Mouse (Mus musculus) midbrain, embryonic 13.5 days (tissue): ENCODE measurements at regions not wholly inside any gene's neighbourhood (a gene's known extent, or its start where the extent isn't known, plus 50 kb on each side); places are given as distances from the start of the nearest gene placed in this dataset.
A peak's percentile ranks its signal among the peaks of the same experiment; 100 is the strongest.

Experiments
- ATAC-seq: fragments of 200-750 bp; cut with Nextera tagmentation; 2 replicates; pipeline ENCODE4 v1.8.0; 2017; ENCODE audit warnings: mild to moderate bottlenecking, moderate TSS enrichment, moderate library complexity
- H3K27ac ChIP-seq: fragments of 300-500 bp; sonication (generic); 2 replicates; pipeline ENCODE4 v1.5.1; 2015; ENCODE audit warnings: inconsistent platforms, mild to moderate bottlenecking, moderate library complexity
- H3K27me3 ChIP-seq: fragments of 300-500 bp; sonication (generic); 2 replicates; pipeline ENCODE4 v1.6.1; 2015; ENCODE audit warnings: mild to moderate bottlenecking, inconsistent platforms
- H3K36me3 ChIP-seq: fragments of 300-500 bp; sonication (generic); 2 replicates; pipeline ENCODE4 v1.6.1; 2015; ENCODE audit warnings: mild to moderate bottlenecking, inconsistent platforms
- H3K4me1 ChIP-seq: fragments of 300-500 bp; sonication (generic); replicated peaks from 2 replicates; pipeline ENCODE4 v1.6.1; 2015; ENCODE audit warnings: inconsistent platforms
- H3K4me2 ChIP-seq: fragments of 300-500 bp; sonication (generic); replicated peaks from 2 replicates; pipeline ENCODE4 v1.6.1; 2015; ENCODE audit warnings: moderate library complexity, mild to moderate bottlenecking, inconsistent platforms
- H3K4me3 ChIP-seq: fragments of 300-500 bp; sonication (generic); replicated peaks from 2 replicates; pipeline ENCODE4 v1.5.1; 2015; ENCODE audit warnings: mild to moderate bottlenecking, inconsistent platforms
- H3K9ac ChIP-seq: fragments of 300-500 bp; sonication (generic); replicated peaks from 2 replicates; pipeline ENCODE4 v1.6.1; 2015; ENCODE audit warnings: mild to moderate bottlenecking, inconsistent platforms
- H3K9me3 ChIP-seq: fragments of 300-500 bp; sonication (generic); 2 replicates; pipeline ENCODE4 v1.6.1; 2016; ENCODE audit warnings: mild to moderate bottlenecking, inconsistent platforms
- WGBS: fragments of 180-500 bp; shearing (Covaris S2); methylation state at CpG from one replicate; pipeline ENCODE4 v1.1.7; 2015; 5-methylcytosine and 5-hydroxymethylcytosine counted together

DNA sequence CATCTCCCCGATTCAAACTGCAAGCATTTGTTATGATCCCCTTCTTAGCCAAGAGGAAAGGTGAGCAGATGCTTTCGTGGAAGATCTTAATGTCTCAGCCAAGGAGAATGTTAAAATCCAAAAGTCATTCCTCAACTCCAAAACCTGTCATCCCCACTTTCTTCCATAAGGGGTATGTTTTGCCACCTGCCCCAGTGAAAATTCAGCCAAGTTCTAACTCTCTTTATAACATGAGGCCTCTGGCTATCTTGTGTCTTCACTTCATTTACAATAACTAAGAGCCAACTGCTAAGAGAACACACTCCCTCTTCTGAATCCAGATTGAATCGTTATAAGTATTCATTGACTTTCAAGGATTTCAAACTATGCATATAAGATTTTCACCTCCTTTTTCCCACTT is 246.7 kb upstream of the Adam34 start:
- no peaks in the 10 kb centered on the region for H3K27me3 ChIP-seq
- no peak overlapping the region for H3K4me3 ChIP-seq
- no peak overlapping the region for H3K27ac ChIP-seq
- no peak for ATAC-seq
- H3K36me3 ChIP-seq = no peaks in the 10 kb centered on the region
- WGBS = 88% methylated on average over 3 of the region's 3 CpGs
- no peak overlapping the region for H3K9ac ChIP-seq
- H3K4me1 ChIP-seq = no peaks in the 10 kb centered on the region
- no peak overlapping the region for H3K4me2 ChIP-seq
- H3K9me3 ChIP-seq = no peaks in the 10 kb centered on the region

DNA sequence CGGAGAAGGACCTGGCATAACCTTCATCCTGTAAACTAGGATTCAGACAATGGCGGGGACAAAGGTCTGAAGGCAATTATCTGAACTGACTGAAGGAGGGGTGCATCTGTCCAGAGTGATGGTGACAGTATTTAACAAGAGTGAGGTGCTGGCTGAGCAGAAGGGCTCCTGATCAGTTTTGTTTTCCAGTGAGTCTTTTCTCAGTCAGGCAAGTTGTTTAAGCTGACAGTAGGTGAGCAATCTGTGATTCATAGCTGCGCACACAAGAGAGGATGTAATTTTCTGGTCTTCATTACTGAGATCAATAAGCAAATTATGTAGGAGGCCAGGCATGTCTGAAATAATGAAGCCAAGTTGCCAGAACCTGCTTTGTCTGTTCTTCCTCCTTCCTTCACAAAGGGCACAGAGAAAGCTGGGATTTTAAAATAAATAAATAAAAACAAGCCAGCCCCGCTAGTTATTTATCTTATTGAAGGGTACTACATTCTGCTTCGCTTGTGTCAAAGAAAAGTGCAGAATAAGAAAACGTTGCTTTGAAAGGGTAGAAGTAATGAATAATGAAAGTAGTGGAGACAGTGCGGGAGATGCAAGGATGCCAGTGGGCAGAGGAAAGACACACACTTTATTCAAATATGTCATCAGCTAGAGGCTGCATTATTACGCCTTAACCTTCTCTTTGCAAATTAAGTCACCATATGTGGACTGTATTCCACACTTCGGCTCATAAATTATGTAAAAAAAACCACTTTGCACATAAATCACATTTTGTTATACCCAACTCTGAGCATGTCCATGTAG is 239.6 kb upstream of the Adam34 start:
- WGBS = 53% methylated on average over 9 of the region's 9 CpGs
- Histone ChIP-seq H3K4me2 (peak overlapping the region; percentile 20), H3K27ac (peak overlapping the region; percentile 22), H3K27me3 (no peaks in the 10 kb centered on the region), H3K4me1 (peaks cover 10% of the 10 kb centered on the region; the same call in 1 of the 2 replicates), H3K9me3 (no peaks in the 10 kb centered on the region), H3K4me3 (no peak overlapping the region), H3K36me3 (no peaks in the 10 kb centered on the region), H3K9ac (no peak overlapping the region)
- peak; percentile 58 for ATAC-seq

DNA sequence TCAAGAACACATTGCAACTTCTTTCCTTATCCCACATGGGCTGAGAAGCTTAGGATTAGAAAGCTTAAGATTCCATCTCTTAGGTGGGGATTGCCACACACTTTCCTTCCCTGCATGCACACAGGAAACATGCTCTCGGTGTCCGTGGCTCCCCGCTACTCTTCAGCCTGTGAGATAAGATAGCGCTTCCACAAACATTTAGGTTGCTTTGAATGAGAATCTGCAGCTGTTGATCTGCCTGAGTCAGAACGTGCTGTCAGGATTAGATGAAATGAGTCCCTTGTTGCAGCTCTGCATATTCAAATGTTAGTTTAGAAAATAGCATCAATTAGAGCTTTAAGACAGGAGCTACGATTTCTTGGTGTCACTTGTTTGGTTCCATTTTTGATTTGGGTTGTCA is 239.0 kb upstream of the Adam34 start:
- H3K4me2 ChIP-seq = peak overlapping the region; percentile 20
- ATAC-seq = no peak
- no peaks in the 10 kb centered on the region for H3K9me3 ChIP-seq
- H3K27ac ChIP-seq = peak overlapping the region; percentile 22; the same call in 1 of the 2 replicates
- H3K27me3 ChIP-seq = no peaks in the 10 kb centered on the region
- H3K4me3 ChIP-seq = no peak overlapping the region
- H3K4me1 ChIP-seq = peaks cover 10% of the 10 kb centered on the region; the same call in 1 of the 2 replicates
- H3K9ac ChIP-seq = no peak overlapping the region
- no peaks in the 10 kb centered on the region for H3K36me3 ChIP-seq
- WGBS = 39% methylated on average over 6 of the region's 6 CpGs

- no peaks in the 10 kb centered on the region for H3K4me1 ChIP-seq
- no peaks in the 10 kb centered on the region for H3K27me3 ChIP-seq
- H3K9me3 ChIP-seq = no peaks in the 10 kb centered on the region
- no peak overlapping the region for H3K9ac ChIP-seq
- no peak overlapping the region for H3K4me2 ChIP-seq
- no peaks in the 10 kb centered on the region for H3K36me3 ChIP-seq
- H3K27ac ChIP-seq = no peak overlapping the region
- no peak overlapping the region for H3K4me3 ChIP-seq
- no peak for ATAC-seq
Measured at GRCm38 (mm10) chr8:43931727-43932126, 221.9 kb upstream of the Adam34 start.

DNA sequence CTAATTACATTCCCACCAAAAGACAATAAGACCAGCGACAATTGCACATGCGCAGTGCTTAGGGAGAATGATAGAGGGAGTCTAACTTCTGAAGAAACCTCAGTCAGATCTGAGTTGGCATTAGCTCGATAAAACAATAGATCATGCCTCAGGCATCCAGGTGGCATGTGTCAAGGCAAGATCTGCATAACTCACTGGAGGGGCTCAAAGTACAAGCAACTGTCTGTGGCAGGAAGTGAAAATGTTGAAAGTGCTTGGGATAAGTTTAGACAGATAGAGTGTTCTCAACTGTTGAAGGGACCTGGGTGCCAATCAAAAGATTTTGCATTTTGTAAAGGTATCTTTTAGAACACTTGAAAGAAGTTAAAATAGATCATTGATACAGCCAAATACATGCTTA is 213.1 kb upstream of the Adam34 start:
- H3K27ac ChIP-seq = no peak overlapping the region
- ATAC-seq = no peak
- no peak overlapping the region for H3K9ac ChIP-seq
- H3K36me3 ChIP-seq = no peaks in the 10 kb centered on the region
- no peak overlapping the region for H3K4me3 ChIP-seq
- H3K27me3 ChIP-seq = no peaks in the 10 kb centered on the region
- H3K4me1 ChIP-seq = no peaks in the 10 kb centered on the region
- H3K9me3 ChIP-seq = no peaks in the 10 kb centered on the region
- no peak overlapping the region for H3K4me2 ChIP-seq
- WGBS = 90% methylated on average over 3 of the region's 3 CpGs

DNA sequence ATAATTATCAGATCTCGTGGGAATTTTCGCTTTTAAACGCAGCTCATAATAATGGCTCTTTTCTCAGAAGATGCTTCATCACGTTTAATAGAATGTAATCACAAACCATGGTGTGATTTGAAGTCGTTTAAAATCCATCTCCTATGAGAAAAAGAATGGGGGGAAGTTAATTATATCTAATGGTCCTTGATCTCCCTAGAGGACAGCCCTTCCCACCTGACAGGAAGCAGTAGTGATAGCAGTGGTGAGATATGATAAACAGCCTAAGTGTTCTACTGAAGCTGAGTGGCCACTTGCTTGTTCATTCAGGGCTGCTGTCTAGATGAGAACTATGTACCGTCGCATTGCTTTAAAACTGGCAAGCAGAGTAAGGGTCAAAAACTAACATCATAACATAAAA is 211.4 kb upstream of the Adam34 start:
- Histone ChIP-seq H3K4me2 (no peak overlapping the region), H3K36me3 (no peaks in the 10 kb centered on the region), H3K4me3 (no peak overlapping the region), H3K27ac (no peak overlapping the region), H3K27me3 (no peaks in the 10 kb centered on the region), H3K9ac (no peak overlapping the region), H3K4me1 (no peaks in the 10 kb centered on the region), H3K9me3 (no peaks in the 10 kb centered on the region)
- ATAC-seq = no peak
- 73% methylated on average over 7 of the region's 7 CpGs for WGBS

- Histone ChIP-seq H3K36me3 (no peaks in the 10 kb centered on the region), H3K4me2 (no peak overlapping the region), H3K4me3 (no peak overlapping the region), H3K9me3 (no peaks in the 10 kb centered on the region), H3K27me3 (no peaks in the 10 kb centered on the region), H3K9ac (no peak overlapping the region), H3K4me1 (no peaks in the 10 kb centered on the region), H3K27ac (no peak overlapping the region)
- no peak for ATAC-seq
- WGBS = 78% methylated on average over 3 of the region's 3 CpGs
Measured at GRCm38 (mm10) chr8:43906119-43906518, 196.3 kb upstream of the Adam34 start.

DNA sequence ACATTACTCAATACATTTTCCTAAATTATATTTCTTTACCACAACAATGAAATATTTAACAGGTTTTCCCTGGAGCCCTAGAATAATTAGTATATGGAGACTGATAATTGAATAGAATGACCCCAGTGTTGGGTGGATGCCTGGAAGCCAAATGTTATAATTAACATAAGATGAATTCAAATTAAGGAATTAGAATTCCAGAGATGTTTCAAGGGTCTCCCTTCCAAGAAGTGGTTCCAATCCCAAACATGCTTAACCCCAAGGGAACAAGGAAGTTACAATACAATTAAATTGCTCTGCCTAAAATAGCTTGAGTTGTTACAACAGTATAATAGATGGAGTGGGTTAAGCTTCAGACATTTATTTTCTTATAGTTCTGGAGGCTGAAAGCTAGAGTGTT is 185.3 kb upstream of the Adam34 start:
- Histone ChIP-seq H3K9me3 (no peaks in the 10 kb centered on the region), H3K4me3 (no peak overlapping the region), H3K4me2 (no peak overlapping the region), H3K9ac (no peak overlapping the region), H3K4me1 (no peaks in the 10 kb centered on the region), H3K27ac (no peak overlapping the region), H3K27me3 (no peaks in the 10 kb centered on the region), H3K36me3 (no peaks in the 10 kb centered on the region)
- ATAC-seq = 0 out of 2 replicates have a peak, but pooled peaks have one; percentile 37

DNA sequence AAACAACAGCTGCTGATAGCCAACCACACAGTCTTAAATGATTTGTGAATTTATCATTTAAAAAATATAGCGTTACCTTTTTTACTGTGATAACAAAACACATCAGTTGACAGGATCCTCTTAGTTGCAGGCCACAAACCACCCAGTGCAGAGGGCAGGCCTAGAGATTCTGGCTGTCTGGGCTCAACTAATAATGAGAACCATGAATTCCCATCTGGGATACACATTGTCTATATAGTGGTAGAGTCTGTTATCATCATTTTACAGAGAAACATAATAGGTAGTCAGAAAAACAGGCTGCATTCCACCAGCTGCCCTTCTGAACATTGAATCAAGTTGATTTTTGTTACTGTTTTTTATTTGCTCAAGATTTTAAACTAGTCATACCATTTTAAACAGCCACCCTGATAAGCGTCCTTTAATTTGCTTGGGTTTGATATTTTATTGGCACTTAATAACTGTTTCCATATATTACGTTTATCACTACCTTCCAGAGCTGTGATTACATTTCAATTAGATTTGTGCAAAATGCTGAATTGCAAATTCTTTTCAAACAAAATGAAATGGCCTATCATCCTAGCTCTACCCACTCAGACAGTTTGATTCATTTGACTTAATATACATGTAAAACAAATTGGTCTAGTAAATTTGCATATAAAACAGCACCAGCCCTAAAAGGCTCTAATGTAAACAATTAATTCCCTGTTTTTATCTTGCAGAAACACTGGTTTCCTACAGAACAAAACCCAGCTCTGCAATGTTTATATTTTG is 144.2 kb upstream of the Adam34 start:
- WGBS = 74% methylated on average over 3 of the region's 3 CpGs
- peak; percentile 79 for ATAC-seq

More for the DNA sequence above, 144.2 kb upstream of the Adam34 start:
- no peak overlapping the region for H3K4me2 ChIP-seq
- H3K27ac ChIP-seq = no peak overlapping the region
- H3K27me3 ChIP-seq = no peaks in the 10 kb centered on the region
- H3K9me3 ChIP-seq = no peaks in the 10 kb centered on the region
- H3K4me3 ChIP-seq = no peak overlapping the region
- H3K36me3 ChIP-seq = no peaks in the 10 kb centered on the region
- H3K9ac ChIP-seq = no peak overlapping the region
- H3K4me1 ChIP-seq = no peaks in the 10 kb centered on the region
